Mouse (Mus musculus): ENCODE data around the gene Ehd4.

DNA sequence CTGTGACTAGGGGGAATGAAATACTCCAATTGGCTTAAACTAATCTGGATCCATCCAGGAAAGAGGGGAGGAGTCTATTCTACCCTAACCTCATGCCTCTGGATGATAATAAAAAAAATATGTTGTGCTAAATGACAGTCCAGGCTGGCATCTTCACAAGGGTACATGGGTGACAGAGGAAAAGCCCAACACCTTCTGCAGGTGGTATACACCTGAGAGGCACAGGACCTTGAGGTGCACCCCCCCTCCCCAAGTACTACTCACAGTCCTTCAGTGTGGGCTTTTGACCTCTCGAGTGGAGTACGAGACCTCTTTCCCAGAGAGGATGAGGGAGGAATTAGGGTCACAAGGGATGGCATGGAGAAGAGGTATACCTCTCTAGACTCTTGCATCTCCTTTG lies 66.5 kb downstream of the Ehd4 start:
- TF ChIP-seq CTCF (IDR thresholded peaks at IDR 0.05; ENCODE audit: insufficient read depth, low read length): no peak
- no peak for TF ChIP-seq POLR2A (IDR thresholded peaks at IDR 0.05; ENCODE audit: borderline replicate concordance, extremely low read depth, low read depth, low read length)

All from lung, adult 2 months (tissue).